Mouse (Mus musculus) intestine, embryonic 15.5 days (tissue): ENCODE results near the gene P2rx7. TPM values are rescaled to one million over a fixed set of nuclear protein-coding genes. Genes with fewer than 3 reads are reported as not detected.

Experiments used
- ATAC-seq: fragments of 200-750 bp; cut with Nextera tagmentation; 2 replicates; pipeline ENCODE4 v1.8.0; 2017; ENCODE audit warnings: moderate TSS enrichment, moderate library complexity
- H3K27ac ChIP-seq: fragments of 300-500 bp; sonication (generic); 2 replicates; pipeline ENCODE4 v1.5.1; 2015; ENCODE audit warnings: mild to moderate bottlenecking, inconsistent platforms
- H3K27me3 ChIP-seq: fragments of 300-500 bp; sonication (generic); replicated peaks from 2 replicates; pipeline ENCODE4 v1.6.1; 2015; ENCODE audit warnings: inconsistent platforms
- H3K36me3 ChIP-seq: fragments of 300-500 bp; sonication (generic); 2 replicates; pipeline ENCODE4 v1.6.1; 2015; ENCODE audit warnings: inconsistent platforms
- H3K4me1 ChIP-seq: fragments of 300-500 bp; sonication (generic); replicated peaks from 2 replicates; pipeline ENCODE4 v1.6.1; 2015; ENCODE audit warnings: inconsistent platforms
- H3K4me2 ChIP-seq: fragments of 300-500 bp; sonication (generic); replicated peaks from 2 replicates; pipeline ENCODE4 v1.6.1; 2015; ENCODE audit warnings: mild to moderate bottlenecking, inconsistent platforms
- H3K4me3 ChIP-seq: fragments of 300-500 bp; sonication (generic); replicated peaks from 2 replicates; pipeline ENCODE4 v1.5.1; 2015; ENCODE audit warnings: inconsistent platforms
- H3K9ac ChIP-seq: fragments of 300-500 bp; sonication (generic); 2 replicates; pipeline ENCODE4 v1.6.1; 2015; ENCODE audit warnings: inconsistent platforms
- H3K9me3 ChIP-seq: fragments of 300-500 bp; sonication (generic); 2 replicates; pipeline ENCODE4 v1.6.1; 2016; ENCODE audit warnings: inconsistent platforms
- WGBS: fragments of 180-500 bp; shearing (Covaris S2); methylation state at CpG from one replicate; pipeline ENCODE4 v1.1.7; 2015; 5-methylcytosine and 5-hydroxymethylcytosine counted together
- polyA plus RNA-seq: library from polyadenylated mRNA; unstranded; fragments of >200 nt; fragmentation: Nextera tagmentation; extraction: Ambion mirVana; gene quantifications from 2 replicates; pipeline ENCODE4 v1.2.1, GENCODE M21; 2015

P2rx7 gene
- 2.5 and 3.2 TPM in 2 replicates for polyA plus RNA-seq

GRCm38 (mm10) chr5:122643701-122644100 lies at the start of gene P2rx7:
Gene P2rx7, plus strand, starts transcription at chr5:122643911.
- Histone ChIP-seq H3K36me3 (no peaks in the 10 kb centered on the region), H3K4me1 (0 out of 2 replicates have a peak, but pooled peaks cover 4% of the 10 kb centered on the region), H3K27me3 (no peaks in the 10 kb centered on the region), H3K9me3 (no peaks in the 10 kb centered on the region), H3K9ac (no peak within 1 kb of the TSS), H3K4me3 (peak within 1 kb of the TSS; percentile 3; the same call in 1 of the 2 replicates), H3K4me2 (peak within 1 kb of the TSS; percentile 17), H3K27ac (no peak within 1 kb of the TSS)
- WGBS: 56% methylated on average over 12 of the region's 12 CpGs
- ATAC-seq: no peak

GRCm38 (mm10) chr5:122595470-122595869 lies 48.2 kb upstream of the P2rx7 start:
- ATAC-seq: no peak
- no peaks in the 10 kb centered on the region for H3K36me3 ChIP-seq
- H3K9me3 ChIP-seq: no peaks in the 10 kb centered on the region
- no peak overlapping the region for H3K4me2 ChIP-seq
- H3K4me3 ChIP-seq: no peak overlapping the region
- H3K4me1 ChIP-seq: no peaks in the 10 kb centered on the region
- H3K27me3 ChIP-seq: no peaks in the 10 kb centered on the region
- WGBS: 73% methylated on average over 4 of the region's 4 CpGs
- no peak overlapping the region for H3K9ac ChIP-seq
- no peak overlapping the region for H3K27ac ChIP-seq

GRCm38 (mm10) chr5:122602233-122602632 lies 41.5 kb upstream of the P2rx7 start:
- peak; percentile 69 for ATAC-seq
- Histone ChIP-seq H3K9ac (no peak overlapping the region), H3K9me3 (no peaks in the 10 kb centered on the region), H3K27ac (peak overlapping the region; percentile 45), H3K4me2 (no peak overlapping the region), H3K27me3 (no peaks in the 10 kb centered on the region), H3K36me3 (0 out of 2 replicates have a peak, but pooled peaks cover 3% of the 10 kb centered on the region), H3K4me1 (no peaks in the 10 kb centered on the region), H3K4me3 (no peak overlapping the region)
- 38% methylated on average over 11 of the region's 11 CpGs for WGBS

- no peak overlapping the region for H3K9ac ChIP-seq
- no peak overlapping the region for H3K4me3 ChIP-seq
- ATAC-seq: no peak
- H3K36me3 ChIP-seq: 0 out of 2 replicates have a peak, but pooled peaks cover 3% of the 10 kb centered on the region
- WGBS: 88% methylated on average over 2 of the region's 2 CpGs
- no peaks in the 10 kb centered on the region for H3K27me3 ChIP-seq
- no peaks in the 10 kb centered on the region for H3K4me1 ChIP-seq
- no peak overlapping the region for H3K27ac ChIP-seq
- H3K9me3 ChIP-seq: no peaks in the 10 kb centered on the region
- H3K4me2 ChIP-seq: no peak overlapping the region
Measured at GRCm38 (mm10) chr5:122604894-122605293, 38.8 kb upstream of the P2rx7 start.

- H3K36me3 ChIP-seq: 0 out of 2 replicates have a peak, but pooled peaks cover 3% of the 10 kb centered on the region
- no peaks in the 10 kb centered on the region for H3K9me3 ChIP-seq
- 74% methylated on average over 5 of the region's 5 CpGs for WGBS
- no peak overlapping the region for H3K9ac ChIP-seq
- ATAC-seq: no peak
- no peaks in the 10 kb centered on the region for H3K27me3 ChIP-seq
- H3K4me3 ChIP-seq: no peak overlapping the region
- no peak overlapping the region for H3K27ac ChIP-seq
- no peak overlapping the region for H3K4me2 ChIP-seq
- no peaks in the 10 kb centered on the region for H3K4me1 ChIP-seq
Measured at GRCm38 (mm10) chr5:122611651-122612050, 32.1 kb upstream of the P2rx7 start.

GRCm38 (mm10) chr5:122613908-122614732 lies 29.6 kb upstream of the P2rx7 start, which contains the start of gene Ift81:
Gene Ift81, minus strand, starts transcription at chr5:122614518.
- H3K4me2 ChIP-seq: peak within 1 kb of the TSS; percentile 74
- no peaks in the 10 kb centered on the region for H3K4me1 ChIP-seq
- H3K27me3 ChIP-seq: no peaks in the 10 kb centered on the region
- whole genome bisulfite sequencing: 2% methylated on average over 67 of the region's 67 CpGs
- no peaks in the 10 kb centered on the region for H3K36me3 ChIP-seq
- peak within 1 kb of the TSS; percentile 87 for H3K9ac ChIP-seq
- peak; percentile 98 for ATAC-seq
- H3K4me3 ChIP-seq: peak within 1 kb of the TSS; percentile 94
- peak within 1 kb of the TSS; percentile 83 for H3K27ac ChIP-seq
- no peaks in the 10 kb centered on the region for H3K9me3 ChIP-seq

- ATAC-seq: no peak
- Histone ChIP-seq H3K4me3 (no peak overlapping the region), H3K27me3 (no peaks in the 10 kb centered on the region), H3K4me1 (0 out of 2 replicates have a peak, but pooled peaks cover 5% of the 10 kb centered on the region), H3K9ac (no peak overlapping the region), H3K4me2 (no peak overlapping the region), H3K9me3 (no peaks in the 10 kb centered on the region), H3K27ac (no peak overlapping the region), H3K36me3 (no peaks in the 10 kb centered on the region)
- 72% methylated on average over 5 of the region's 5 CpGs for WGBS
Measured at GRCm38 (mm10) chr5:122617718-122618117, 26.0 kb upstream of the P2rx7 start.

- Histone ChIP-seq H3K27me3 (no peaks in the 10 kb centered on the region), H3K9me3 (no peaks in the 10 kb centered on the region), H3K4me1 (0 out of 2 replicates have a peak, but pooled peaks cover 5% of the 10 kb centered on the region), H3K27ac (peak overlapping the region; percentile 13; the same call in 1 of the 2 replicates), H3K36me3 (no peaks in the 10 kb centered on the region), H3K4me3 (no peak overlapping the region), H3K9ac (no peak overlapping the region), H3K4me2 (no peak overlapping the region)
- ATAC-seq: no peak
- WGBS: 69% methylated on average over 9 of the region's 9 CpGs
Measured at GRCm38 (mm10) chr5:122619686-122620296, 23.9 kb upstream of the P2rx7 start.

- no peaks in the 10 kb centered on the region for H3K36me3 ChIP-seq
- H3K4me2 ChIP-seq: no peak overlapping the region
- H3K9ac ChIP-seq: no peak overlapping the region
- no peaks in the 10 kb centered on the region for H3K9me3 ChIP-seq
- no peaks in the 10 kb centered on the region for H3K27me3 ChIP-seq
- ATAC-seq: peak; percentile 88
- 12% methylated on average over 7 of the region's 7 CpGs for WGBS
- H3K4me3 ChIP-seq: no peak overlapping the region
- peak overlapping the region; percentile 77 for H3K27ac ChIP-seq
- H3K4me1 ChIP-seq: 0 out of 2 replicates have a peak, but pooled peaks cover 5% of the 10 kb centered on the region
Measured at GRCm38 (mm10) chr5:122621376-122621886, 22.3 kb upstream of the P2rx7 start.

- Histone ChIP-seq H3K9me3 (no peaks in the 10 kb centered on the region), H3K4me3 (no peak overlapping the region), H3K27me3 (no peaks in the 10 kb centered on the region), H3K36me3 (no peaks in the 10 kb centered on the region), H3K4me2 (no peak overlapping the region), H3K4me1 (0 out of 2 replicates have a peak, but pooled peaks cover 5% of the 10 kb centered on the region), H3K27ac (peak overlapping the region; percentile 77; the same call in 1 of the 2 replicates), H3K9ac (no peak overlapping the region)
- no peak for ATAC-seq
- 85% methylated on average over 5 of the region's 5 CpGs for WGBS
Measured at GRCm38 (mm10) chr5:122622526-122622925, 21.2 kb upstream of the P2rx7 start.

- Histone ChIP-seq H3K9ac (no peak overlapping the region), H3K36me3 (no peaks in the 10 kb centered on the region), H3K4me3 (no peak overlapping the region), H3K27me3 (no peaks in the 10 kb centered on the region), H3K27ac (no peak overlapping the region), H3K9me3 (no peaks in the 10 kb centered on the region), H3K4me2 (no peak overlapping the region), H3K4me1 (0 out of 2 replicates have a peak, but pooled peaks cover 5% of the 10 kb centered on the region)
- WGBS: 83% methylated on average over 9 of the region's 9 CpGs
- ATAC-seq: no peak
Measured at GRCm38 (mm10) chr5:122623861-122624260, 19.9 kb upstream of the P2rx7 start.

GRCm38 (mm10) chr5:122624952-122625479 lies 18.7 kb upstream of the P2rx7 start:
- Histone ChIP-seq H3K27me3 (no peaks in the 10 kb centered on the region), H3K4me1 (0 out of 2 replicates have a peak, but pooled peaks cover 5% of the 10 kb centered on the region), H3K27ac (no peak overlapping the region), H3K4me3 (no peak overlapping the region), H3K4me2 (no peak overlapping the region), H3K9ac (no peak overlapping the region), H3K36me3 (no peaks in the 10 kb centered on the region), H3K9me3 (no peaks in the 10 kb centered on the region)
- no peak for ATAC-seq
- WGBS: 90% methylated on average over 11 of the region's 11 CpGs
